Mouse (Mus musculus) hindbrain, embryonic 15.5 days (tissue): ENCODE results near the gene Gatc. TPM values are rescaled to one million over a fixed set of nuclear protein-coding genes. Genes with fewer than 3 reads are reported as not detected.

Source experiments
- ATAC-seq: fragments of 200-750 bp; cut with Nextera tagmentation; 2 replicates; pipeline ENCODE4 v1.8.0; 2017; ENCODE audit warnings: low read depth, moderate number of reproducible peaks, moderate TSS enrichment; ENCODE audit not compliant: low FRiP score
- H3K27ac ChIP-seq: fragments of 300-500 bp; sonication (generic); replicated peaks from 2 replicates; pipeline ENCODE4 v1.5.1; 2015; ENCODE audit warnings: mild to moderate bottlenecking, inconsistent platforms
- H3K27me3 ChIP-seq: fragments of 300-500 bp; sonication (generic); 2 replicates; pipeline ENCODE4 v1.6.1; 2015; ENCODE audit warnings: control low read depth, inconsistent platforms
- H3K36me3 ChIP-seq: fragments of 300-500 bp; sonication (generic); 2 replicates; pipeline ENCODE4 v1.6.1; 2015; ENCODE audit warnings: control low read depth, inconsistent platforms
- H3K4me1 ChIP-seq: fragments of 300-500 bp; sonication (generic); replicated peaks from 2 replicates; pipeline ENCODE4 v1.6.1; 2015; ENCODE audit warnings: control low read depth, inconsistent platforms
- H3K4me2 ChIP-seq: fragments of 300-500 bp; sonication (generic); 2 replicates; pipeline ENCODE4 v1.6.1; 2015; ENCODE audit warnings: moderate library complexity, mild to moderate bottlenecking, inconsistent platforms
- H3K4me3 ChIP-seq: fragments of 300-500 bp; sonication (generic); 2 replicates; pipeline ENCODE4 v1.5.1; 2015; ENCODE audit warnings: mild to moderate bottlenecking, inconsistent platforms
- H3K9ac ChIP-seq: fragments of 300-500 bp; sonication (generic); 2 replicates; pipeline ENCODE4 v1.6.1; 2015; ENCODE audit warnings: inconsistent platforms
- H3K9me3 ChIP-seq: fragments of 300-500 bp; sonication (generic); 2 replicates; pipeline ENCODE4 v1.6.1; 2016; ENCODE audit warnings: control low read depth, inconsistent platforms
- WGBS: fragments of 180-500 bp; shearing (Covaris S2); methylation state at CpG from one replicate; pipeline ENCODE4 v1.1.7; 2015; 5-methylcytosine and 5-hydroxymethylcytosine counted together
- polyA plus RNA-seq: library from polyadenylated mRNA; unstranded; fragments of >200 nt; fragmentation: Nextera tagmentation; extraction: Ambion mirVana; gene quantifications from 2 replicates; pipeline ENCODE4 v1.2.1, GENCODE M21; 2015

Gene Gatc
- polyA plus RNA-seq, 1 experiment from 2014 or later: 45.2 TPM

DNA sequence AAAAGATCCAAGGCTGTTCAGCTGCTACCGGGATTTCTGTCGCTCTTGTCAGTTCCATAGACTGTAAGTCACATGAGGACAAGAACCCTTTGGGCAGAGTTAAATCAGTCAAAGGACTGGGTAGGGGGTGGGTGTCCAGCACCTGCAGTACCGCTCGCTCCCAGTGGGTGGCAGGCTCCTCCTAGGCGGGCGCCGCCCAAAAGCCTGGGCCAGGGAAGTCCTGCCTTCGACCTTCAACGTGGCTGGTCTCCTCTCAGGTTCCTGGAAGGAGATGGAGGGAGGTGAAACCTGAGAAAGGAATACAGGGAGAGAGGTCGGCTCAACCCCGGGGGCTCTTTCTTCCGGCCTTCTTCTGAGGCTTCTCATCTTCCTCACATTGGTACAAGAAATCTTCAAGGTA is 17.9 kb upstream of the Gatc start:
- no peaks in the 10 kb centered on the region for H3K9me3 ChIP-seq
- no peaks in the 10 kb centered on the region for H3K36me3 ChIP-seq
- no peak overlapping the region for H3K4me2 ChIP-seq
- no peaks in the 10 kb centered on the region for H3K4me1 ChIP-seq
- no peak overlapping the region for H3K9ac ChIP-seq
- no peak overlapping the region for H3K27ac ChIP-seq
- no peak overlapping the region for H3K4me3 ChIP-seq
- no peaks in the 10 kb centered on the region for H3K27me3 ChIP-seq
- ATAC-seq: no peak
- 9% methylated on average over 12 of the region's 12 CpGs for WGBS

DNA sequence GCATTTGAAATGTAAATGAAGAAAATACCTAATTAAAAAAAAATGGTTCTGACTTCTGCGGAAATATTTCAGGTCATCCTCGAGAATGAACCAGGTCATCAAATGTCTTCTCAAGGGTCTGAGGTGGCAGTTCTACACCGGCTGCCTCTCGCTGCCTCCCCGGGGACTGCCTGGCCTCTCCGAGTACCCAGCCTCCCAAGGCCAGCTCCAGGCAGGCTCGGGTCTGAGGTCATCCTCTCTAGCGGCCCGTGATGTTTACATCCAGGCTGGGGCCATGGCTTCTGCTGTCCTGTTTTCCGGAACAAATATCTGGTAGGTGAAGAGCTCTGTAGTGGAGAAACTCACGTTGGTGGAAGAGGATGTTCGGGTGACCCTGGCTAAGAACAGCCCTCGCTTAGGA is 14.1 kb upstream of the Gatc start:
- 66% methylated on average over 13 of the region's 13 CpGs for WGBS
- no peaks in the 10 kb centered on the region for H3K4me1 ChIP-seq
- no peak overlapping the region for H3K4me3 ChIP-seq
- no peaks in the 10 kb centered on the region for H3K9me3 ChIP-seq
- H3K27ac ChIP-seq: no peak overlapping the region
- H3K4me2 ChIP-seq: no peak overlapping the region
- H3K27me3 ChIP-seq: no peaks in the 10 kb centered on the region
- no peaks in the 10 kb centered on the region for H3K36me3 ChIP-seq
- H3K9ac ChIP-seq: no peak overlapping the region
- no peak for ATAC-seq

DNA sequence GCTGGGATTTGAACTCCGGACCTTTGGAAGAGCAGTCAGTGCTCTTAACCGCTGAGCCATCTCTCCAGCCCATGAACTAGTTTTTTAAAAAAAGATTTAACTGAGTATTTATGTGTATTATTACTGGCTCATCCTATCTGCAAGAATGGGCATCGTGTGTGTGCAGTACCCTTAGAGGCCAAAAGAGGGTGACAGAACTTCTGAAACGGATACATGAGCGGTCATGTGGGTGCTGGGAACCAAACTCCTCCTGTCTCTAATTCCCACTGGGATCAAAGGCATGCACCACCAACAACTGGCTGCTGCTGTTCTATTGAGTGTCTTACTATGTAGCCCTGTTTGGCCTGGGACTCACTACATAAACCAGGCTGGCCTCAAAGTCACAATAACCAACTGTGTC is 10.4 kb upstream of the Gatc start:
- Histone ChIP-seq H3K4me2 (no peak overlapping the region), H3K36me3 (no peaks in the 10 kb centered on the region), H3K27me3 (no peaks in the 10 kb centered on the region), H3K4me1 (peaks cover 19% of the 10 kb centered on the region), H3K27ac (no peak overlapping the region), H3K4me3 (no peak overlapping the region), H3K9ac (no peak overlapping the region), H3K9me3 (no peaks in the 10 kb centered on the region)
- no peak for ATAC-seq
- 80% methylated on average over 5 of the region's 5 CpGs for WGBS

DNA sequence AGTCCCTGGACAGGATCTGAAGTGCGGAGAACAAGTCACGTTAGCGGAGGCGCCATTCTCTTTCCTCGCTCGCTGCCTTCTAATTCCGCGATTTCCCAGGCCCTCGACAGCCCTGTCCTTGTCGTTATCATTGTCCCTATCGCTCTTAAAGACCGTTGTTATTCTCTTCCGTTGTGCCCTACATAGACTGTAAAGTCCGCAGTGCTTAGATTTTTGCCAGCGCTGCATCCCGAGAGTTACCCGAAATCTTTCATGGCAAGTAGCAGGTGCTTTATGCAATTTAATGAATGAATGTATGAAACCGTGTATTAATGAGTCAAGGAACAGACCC is 8.2 kb upstream of the Gatc start:
- Histone ChIP-seq H3K4me2 (peak overlapping the region; percentile 87), H3K9me3 (no peaks in the 10 kb centered on the region), H3K4me1 (peaks cover 19% of the 10 kb centered on the region), H3K27me3 (no peaks in the 10 kb centered on the region), H3K9ac (peak overlapping the region; percentile 66), H3K4me3 (peak overlapping the region; percentile 97), H3K36me3 (peaks cover 20% of the 10 kb centered on the region), H3K27ac (peak overlapping the region; percentile 84)
- ATAC-seq: peak; percentile 71
- WGBS: under 1% methylated on average over 18 of the region's 18 CpGs

DNA sequence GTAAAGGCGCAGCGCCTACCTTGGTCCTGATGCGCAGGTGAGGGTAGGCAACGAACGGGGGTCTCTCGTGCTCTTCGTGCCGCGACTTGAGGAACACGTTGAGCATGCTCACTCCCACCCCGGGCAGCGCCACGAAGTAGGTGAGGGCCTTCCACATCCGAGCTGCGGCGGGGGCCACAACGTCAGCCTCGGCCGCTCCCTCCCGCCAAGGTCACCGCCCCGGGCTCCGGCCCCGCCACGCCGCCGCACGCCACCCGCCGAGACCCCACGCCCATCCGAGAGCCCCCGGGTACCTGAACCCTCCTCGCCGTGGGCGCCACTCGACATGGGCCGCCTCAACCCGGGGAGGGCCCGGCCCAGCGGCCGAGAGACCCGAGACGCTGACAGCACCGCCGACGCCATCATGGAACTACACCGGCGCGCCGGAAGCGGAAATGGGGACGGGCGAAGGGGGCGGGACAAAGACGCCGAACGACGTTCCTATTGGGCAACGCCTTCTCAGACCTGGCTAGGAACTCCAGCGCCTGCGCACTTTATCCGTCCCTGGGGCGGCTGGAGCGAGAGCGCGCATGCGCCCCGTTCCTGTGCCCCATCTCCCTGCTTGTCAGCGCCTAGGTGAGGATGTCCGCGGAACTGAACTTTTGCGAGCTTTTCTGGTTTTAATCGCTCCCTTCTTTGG is 7.7 kb upstream of the Gatc start, which contains the start of gene Cox6a1:
Gene Cox6a1 (minus strand): TSS at position 436 of the 679 bp plus-strand sequence.
- WGBS: under 1% methylated on average over 73 of the region's 74 CpGs
- H3K36me3 ChIP-seq: peaks cover 25% of the 10 kb centered on the region
- H3K9ac ChIP-seq: peak within 1 kb of the TSS; percentile 93
- peak; percentile 96 for ATAC-seq
- H3K27me3 ChIP-seq: no peaks in the 10 kb centered on the region
- H3K9me3 ChIP-seq: no peaks in the 10 kb centered on the region
- peak within 1 kb of the TSS; percentile 87 for H3K4me2 ChIP-seq
- peak within 1 kb of the TSS; percentile 84 for H3K27ac ChIP-seq
- H3K4me1 ChIP-seq: peaks cover 19% of the 10 kb centered on the region
- peak within 1 kb of the TSS; percentile 97 for H3K4me3 ChIP-seq

DNA sequence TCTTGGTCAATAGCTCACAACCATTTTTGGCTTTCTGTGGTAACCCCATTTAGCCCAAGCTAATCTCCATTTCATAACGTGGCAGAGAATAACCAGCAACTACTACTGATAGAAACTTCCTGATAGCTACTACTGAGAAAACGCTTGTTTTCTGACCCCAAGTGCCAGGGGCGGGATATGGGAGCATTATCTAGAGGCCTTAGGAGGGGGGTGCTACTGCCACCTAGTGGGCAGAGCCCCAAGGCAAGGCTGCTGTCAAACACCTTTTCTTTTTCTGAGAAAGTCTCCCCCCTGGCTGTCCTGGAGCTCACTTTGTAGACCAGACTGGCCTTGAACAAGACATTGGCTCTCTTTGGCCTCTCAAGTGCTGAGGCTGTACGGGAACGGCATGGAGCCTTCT is 6.6 kb upstream of the Gatc start:
- ATAC-seq: no peak
- no peaks in the 10 kb centered on the region for H3K9me3 ChIP-seq
- H3K4me1 ChIP-seq: peaks cover 19% of the 10 kb centered on the region
- H3K27me3 ChIP-seq: no peaks in the 10 kb centered on the region
- H3K4me2 ChIP-seq: peak overlapping the region; percentile 87
- no peak overlapping the region for H3K27ac ChIP-seq
- H3K36me3 ChIP-seq: peaks cover 36% of the 10 kb centered on the region
- 4% methylated on average over 5 of the region's 5 CpGs for WGBS
- peak overlapping the region; percentile 93; the same call in 1 of the 2 replicates for H3K9ac ChIP-seq
- H3K4me3 ChIP-seq: peak overlapping the region; percentile 97

DNA sequence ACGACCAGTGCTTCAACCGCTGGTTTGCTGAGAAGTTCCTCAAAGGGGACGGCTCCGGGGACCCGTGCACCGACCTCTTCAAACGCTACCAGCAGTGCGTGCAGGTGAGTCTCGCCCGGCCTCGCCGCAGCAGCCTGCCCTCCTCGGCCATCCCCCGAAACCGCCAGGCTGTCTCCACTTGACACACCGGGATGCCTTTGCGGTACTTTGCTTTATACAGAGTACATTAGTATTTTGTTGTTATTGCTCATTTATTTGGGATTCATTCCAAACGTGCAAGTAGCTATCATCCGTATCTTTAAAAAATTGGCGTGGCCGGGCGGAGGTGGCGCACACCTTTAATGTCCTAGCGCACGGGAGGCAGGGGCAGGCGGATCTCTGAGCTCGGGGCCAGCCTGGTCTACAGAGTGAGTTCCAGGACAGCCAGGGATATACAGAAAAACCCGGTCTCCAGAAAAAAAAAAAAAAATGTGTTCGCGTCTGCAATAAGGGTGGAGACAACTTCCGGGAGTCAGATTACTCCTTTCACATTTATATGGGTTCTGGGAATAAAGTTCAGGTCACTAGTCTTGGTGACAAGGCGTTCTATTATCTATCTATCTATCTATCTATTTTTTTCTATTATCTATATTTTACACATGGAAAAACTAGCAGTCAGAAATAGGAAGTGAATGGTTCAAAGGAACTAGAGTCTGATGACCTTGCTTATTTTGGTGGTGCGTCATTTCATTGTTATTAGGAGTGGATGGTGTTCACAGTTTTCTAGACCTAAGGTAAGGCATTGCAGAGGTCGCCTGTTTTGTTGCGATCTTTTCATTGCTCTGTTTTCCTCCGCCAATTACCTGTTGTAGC is 562 bp upstream of the Gatc start:
- peak overlapping the region; percentile 88 for H3K4me2 ChIP-seq
- H3K36me3 ChIP-seq: peaks cover 39% of the 10 kb centered on the region
- no peak for ATAC-seq
- H3K4me1 ChIP-seq: peaks cover 23% of the 10 kb centered on the region
- whole genome bisulfite sequencing: 11% methylated on average over 36 of the region's 36 CpGs
- H3K9me3 ChIP-seq: no peaks in the 10 kb centered on the region
- peak overlapping the region; percentile 90 for H3K9ac ChIP-seq
- H3K27me3 ChIP-seq: no peaks in the 10 kb centered on the region
- peak overlapping the region; percentile 91 for H3K27ac ChIP-seq
- H3K4me3 ChIP-seq: peak overlapping the region; percentile 95

DNA sequence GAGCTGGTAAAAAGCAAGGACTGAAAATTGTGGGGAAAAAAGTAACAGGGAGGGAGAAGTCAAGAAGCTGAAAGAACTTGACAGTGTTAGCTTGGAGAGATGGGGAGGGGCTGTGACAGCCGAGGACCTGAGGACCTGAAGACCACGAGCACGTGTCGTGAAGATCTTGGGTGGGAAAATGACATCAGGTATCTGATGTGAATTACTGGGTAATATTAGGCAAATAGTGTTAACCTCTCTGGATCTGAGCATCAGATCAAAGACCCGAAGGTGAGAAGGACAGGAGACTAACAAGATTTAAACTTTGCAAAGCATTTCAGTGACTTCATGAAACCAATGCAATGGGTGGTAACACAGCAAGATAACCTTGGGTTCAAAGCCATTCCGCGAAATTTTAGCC is 971 bp downstream of the Gatc start:
- no peak overlapping the region for H3K27ac ChIP-seq
- no peaks in the 10 kb centered on the region for H3K27me3 ChIP-seq
- peaks cover 23% of the 10 kb centered on the region for H3K4me1 ChIP-seq
- no peak for ATAC-seq
- peak overlapping the region; percentile 90 for H3K9ac ChIP-seq
- 32% methylated on average over 7 of the region's 7 CpGs for WGBS
- H3K36me3 ChIP-seq: peaks cover 38% of the 10 kb centered on the region
- H3K4me3 ChIP-seq: peak overlapping the region; percentile 95
- H3K4me2 ChIP-seq: peak overlapping the region; percentile 88
- H3K9me3 ChIP-seq: no peaks in the 10 kb centered on the region

DNA sequence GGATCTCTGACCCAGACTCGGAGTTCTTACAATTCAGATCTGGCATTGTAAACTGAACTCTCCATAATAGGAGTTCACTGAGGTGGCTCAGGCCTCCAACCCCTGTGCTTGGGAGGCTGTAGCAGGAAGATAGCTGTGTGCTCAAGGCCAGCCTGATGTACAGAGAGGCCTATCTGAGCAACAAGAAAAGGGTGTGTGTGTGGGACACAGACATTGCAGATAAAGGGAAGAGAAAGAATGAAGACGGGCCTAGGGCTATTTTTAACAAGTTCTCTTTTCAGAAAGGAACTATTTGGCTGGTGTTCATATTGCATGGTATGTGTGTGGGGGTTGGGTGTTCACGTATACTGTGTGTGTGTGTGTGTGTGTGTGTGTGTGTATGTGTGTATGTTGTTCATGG is 7.4 kb downstream of the Gatc start:
- Histone ChIP-seq H3K27ac (no peak overlapping the region), H3K4me1 (peaks cover 14% of the 10 kb centered on the region), H3K9me3 (no peaks in the 10 kb centered on the region), H3K27me3 (no peaks in the 10 kb centered on the region), H3K36me3 (peaks cover 50% of the 10 kb centered on the region), H3K4me2 (no peak overlapping the region), H3K9ac (no peak overlapping the region), H3K4me3 (no peak overlapping the region)
- no peak for ATAC-seq
- WGBS: 79% methylated on average over 3 of the region's 3 CpGs

DNA sequence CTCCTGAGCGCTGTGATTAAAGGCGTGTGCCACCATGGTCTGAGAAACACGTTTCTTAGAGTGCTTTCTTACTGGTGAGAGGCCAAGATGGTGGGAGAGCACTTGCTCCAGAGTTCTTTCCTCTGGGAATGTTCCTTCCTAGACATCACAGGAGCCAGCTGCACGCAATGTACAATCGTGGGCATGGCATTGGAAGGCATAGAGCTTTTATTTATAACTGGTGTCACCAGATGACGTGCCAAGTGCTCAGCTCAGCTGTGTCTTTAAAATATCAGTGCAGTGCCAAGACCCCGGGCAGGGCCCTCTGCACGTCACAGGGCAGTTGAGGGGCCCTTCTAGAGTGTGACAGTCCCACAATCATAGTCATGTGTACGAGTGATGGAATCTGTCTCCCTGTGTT is 10.0 kb downstream of the Gatc start:
- ATAC-seq: no peak
- Histone ChIP-seq H3K4me1 (peaks cover 23% of the 10 kb centered on the region), H3K9ac (no peak overlapping the region), H3K36me3 (peaks cover 47% of the 10 kb centered on the region), H3K9me3 (no peaks in the 10 kb centered on the region), H3K27me3 (no peaks in the 10 kb centered on the region), H3K27ac (no peak overlapping the region), H3K4me2 (no peak overlapping the region), H3K4me3 (no peak overlapping the region)
- WGBS: 86% methylated on average over 9 of the region's 9 CpGs

DNA sequence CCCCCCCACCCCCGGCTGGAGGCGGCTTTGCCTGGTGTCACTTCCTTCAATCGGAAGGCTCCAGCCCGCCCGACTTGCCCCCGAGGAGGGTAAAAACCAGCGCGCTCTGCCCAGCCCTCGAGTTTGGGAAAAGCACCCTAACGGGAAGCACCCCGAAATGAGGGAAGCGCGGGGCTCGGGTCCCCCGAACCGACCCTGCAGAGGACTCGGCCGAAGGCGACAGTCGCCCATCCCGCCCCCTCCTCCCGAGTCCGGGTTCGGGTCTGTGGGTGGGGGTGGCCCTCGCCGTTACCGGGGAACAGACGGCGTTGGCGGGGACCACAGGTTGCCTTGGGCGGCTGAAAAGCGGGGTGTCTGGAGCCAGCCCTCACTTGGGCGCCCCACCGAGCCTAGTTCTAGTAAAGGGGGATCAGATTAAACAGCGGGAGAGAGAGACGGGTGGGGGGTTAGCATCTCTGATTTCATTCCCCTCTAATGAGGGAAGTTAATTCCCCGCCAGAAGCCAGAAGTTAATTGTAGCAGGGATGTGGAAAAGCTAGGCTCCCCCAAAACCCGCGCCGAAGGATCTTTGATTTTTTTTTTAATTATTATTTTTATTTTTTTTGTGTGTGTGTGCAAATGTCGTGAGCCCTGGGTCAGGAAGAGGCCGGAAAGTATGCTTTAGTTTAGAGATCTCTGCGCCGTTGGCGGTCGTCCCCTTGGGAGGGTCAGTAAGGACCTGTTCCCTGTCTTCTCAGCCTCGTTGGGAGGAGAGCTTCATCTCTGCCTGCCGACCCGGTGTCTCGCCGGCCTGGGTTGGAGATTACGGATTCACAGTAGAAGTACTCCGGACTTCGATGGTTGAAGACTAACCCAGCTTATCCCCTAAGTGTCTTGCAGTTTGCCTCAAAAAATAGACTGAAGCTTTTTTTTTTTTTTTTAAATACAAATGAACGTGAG is 13.1 kb downstream of the Gatc start:
- Histone ChIP-seq H3K27me3 (no peaks in the 10 kb centered on the region), H3K4me3 (peak overlapping the region; percentile 85), H3K4me2 (peak overlapping the region; percentile 80), H3K9ac (peak overlapping the region; percentile 64), H3K36me3 (peaks cover 19% of the 10 kb centered on the region), H3K4me1 (peaks cover 28% of the 10 kb centered on the region), H3K27ac (peak overlapping the region; percentile 90), H3K9me3 (no peaks in the 10 kb centered on the region)
- ATAC-seq: peak; percentile 31; the same call in 1 of the 2 replicates
- under 1% methylated on average over 55 of the region's 55 CpGs for WGBS
